Mouse (Mus musculus) myocyte (in vitro differentiated cells): ENCODE results near the gene Ints3.

Experiments
- CEBPB ChIP-seq: IDR thresholded peaks from 2 replicates; pipeline ENCODE4 v1.6.1; 2011; ENCODE audit warnings: mild to moderate bottlenecking, moderate library complexity; ENCODE audit not compliant: poor library complexity, insufficient read depth, severe bottlenecking
- MYOD1 ChIP-seq, 3 experiments: IDR thresholded peaks; one replicate each; pipeline ENCODE4 v1.6.1; 2011; ENCODE audit warnings: control low read depth in 2 of 3, low read depth in 2 of 3, mild to moderate bottlenecking in 2 of 3, moderate library complexity in 1 of 3; ENCODE audit not compliant: insufficient read length in 2 of 3, control insufficient read depth in 1 of 3
- MYOG ChIP-seq, 3 experiments: IDR thresholded peaks; one replicate each; pipeline ENCODE4 v1.6.1; 2011; ENCODE audit warnings: control low read depth in 2 of 3, low read depth in 2 of 3, mild to moderate bottlenecking in 2 of 3; ENCODE audit not compliant: insufficient read length in 2 of 3, control insufficient read depth in 1 of 3, insufficient read depth in 1 of 3
- POLR2A ChIP-seq: IDR thresholded peaks from one replicate; pipeline ENCODE4 v1.6.1; 2011; ENCODE audit warnings: low read depth, mild to moderate bottlenecking, control low read depth, moderate library complexity; ENCODE audit not compliant: insufficient read length
- POLR2AphosphoS2 ChIP-seq: IDR thresholded peaks from one replicate; pipeline ENCODE4 v1.6.1; 2011; ENCODE audit warnings: low read depth, control low read depth; ENCODE audit not compliant: insufficient read length
- REST ChIP-seq: IDR thresholded peaks from one replicate; pipeline ENCODE4 v1.6.1; 2011; ENCODE audit warnings: mild to moderate bottlenecking, control low read depth, moderate library complexity; ENCODE audit not compliant: insufficient read depth, insufficient read length
- TCF12 ChIP-seq: IDR thresholded peaks from one replicate; pipeline ENCODE4 v1.6.1; 2011; ENCODE audit warnings: mild to moderate bottlenecking, control low read depth; ENCODE audit not compliant: poor library complexity, insufficient read depth, severe bottlenecking
- USF1 ChIP-seq: IDR thresholded peaks from one replicate; pipeline ENCODE4 v1.6.1; 2011; ENCODE audit warnings: low read depth, mild to moderate bottlenecking, control low read depth, moderate library complexity

GRCm38 (mm10) chr3:90361476-90361875 lies 71.9 kb downstream of the Ints3 start:
- no peak for TF ChIP-seq POLR2A
- TF ChIP-seq REST: no peak
- TF ChIP-seq POLR2AphosphoS2: no peak
- no peak for TF ChIP-seq MYOG (IDR thresholded peaks at IDR 0.05; ENCODE audit: control insufficient read depth in 1 of 3, insufficient read depth in 1 of 3, insufficient read length in 2 of 3, low read depth in 2 of 3)
- no peak for TF ChIP-seq MYOD1 (IDR thresholded peaks at IDR 0.05; ENCODE audit: control insufficient read depth in 1 of 3, insufficient read length in 2 of 3, low read depth in 2 of 3)
- no peak for TF ChIP-seq USF1
- no peak for TF ChIP-seq CEBPB
- TF ChIP-seq TCF12: no peak
